Mouse (Mus musculus) megakaryocyte, embryonic 14.5 days (primary cell): ENCODE measurements around the gene Rnaseh2a.

Experiments
- FLI1 ChIP-seq: IDR thresholded peaks from 2 replicates; pipeline ENCODE4 v1.6.1; 2012; ENCODE audit warnings: low read length, inconsistent platforms, mixed read lengths
- GATA1 ChIP-seq: IDR thresholded peaks from 3 replicates; pipeline ENCODE4 v1.6.1; 2012; ENCODE audit warnings: mixed read lengths, low read length, inconsistent platforms, borderline replicate concordance

GRCm38 (mm10) chr8:84918646-84919045 lies 50.9 kb downstream of the Rnaseh2a start:
- no peak for TF ChIP-seq GATA1
- TF ChIP-seq FLI1, result no peak
